In the genomic region with DNA sequence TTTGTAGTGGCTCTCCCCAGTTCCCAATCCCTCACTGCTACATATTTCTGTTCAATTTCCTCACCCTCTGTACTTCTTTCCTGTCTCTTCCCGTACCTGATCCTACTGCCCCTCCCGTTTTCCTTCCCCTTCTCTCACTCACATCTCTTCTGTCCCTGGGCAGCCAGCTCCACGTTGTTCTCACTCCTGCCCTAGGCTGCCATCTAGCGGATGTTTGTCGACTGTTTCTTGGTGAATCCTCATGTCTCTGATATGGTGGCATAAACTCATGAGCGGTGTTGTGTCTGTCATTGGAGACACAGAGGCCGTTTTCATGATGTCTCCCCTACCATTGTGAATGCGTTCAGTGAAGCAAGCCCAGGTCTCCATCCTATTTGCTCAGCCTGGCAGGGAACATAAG, we compare ENCODE assay signal across 8 mouse cellular contexts.
DNase-seq lines count a peak whose midpoint lies in the region; TF ChIP-seq lines count a peak whose summit lies in the region.

No protein-coding gene starts in this region.

- H3K4me3 ChIP-seq in bone marrow, adult 2 months (replicated peaks; ENCODE audit: control insufficient read depth, low read depth, low read length): no peak overlapping the region
- H3K4me3 ChIP-seq in embryonic facial prominence, embryonic 10.5 days: no peak overlapping the region
- H3K4me3 ChIP-seq in hindbrain, embryonic 10.5 days: no peak overlapping the region
- H3K4me3 ChIP-seq in layer of hippocampus, adult 2 months: no peak overlapping the region

- no peak overlapping the region for H3K27ac ChIP-seq in bone marrow, adult 2 months (ENCODE audit: control insufficient read depth, insufficient read depth, low read depth, low read length, poor library complexity)
- H3K27ac ChIP-seq in embryonic facial prominence, embryonic 10.5 days (replicated peaks): no peak overlapping the region
- H3K27ac ChIP-seq in hindbrain, embryonic 10.5 days: no peak overlapping the region
- no peak overlapping the region for H3K27ac ChIP-seq in layer of hippocampus, adult 2 months

- H3K9me3 ChIP-seq in embryonic facial prominence, embryonic 10.5 days: no peaks in the 10 kb centered on the region
- no peaks in the 10 kb centered on the region for H3K9me3 ChIP-seq in hindbrain, embryonic 10.5 days

- no peak for TF ChIP-seq POLR2A in bone marrow, adult 2 months (IDR thresholded peaks at IDR 0.05; ENCODE audit: borderline replicate concordance, control insufficient read depth, low read depth, low read length)

- no peaks in the 10 kb centered on the region for H3K36me3 ChIP-seq in embryonic facial prominence, embryonic 10.5 days (replicated peaks)
- no peaks in the 10 kb centered on the region for H3K36me3 ChIP-seq in hindbrain, embryonic 10.5 days

- H3K4me1 ChIP-seq in bone marrow, adult 2 months (ENCODE audit: control insufficient read depth, insufficient read depth, low read length): no peaks in the 10 kb centered on the region
- H3K4me1 ChIP-seq in embryonic facial prominence, embryonic 10.5 days: peaks cover 5% of the 10 kb centered on the region; the same call in 1 of the 2 replicates
- H3K4me1 ChIP-seq in hindbrain, embryonic 10.5 days (replicated peaks): peaks cover 14% of the 10 kb centered on the region; the same call in 1 of the 2 replicates

- no peaks in the 10 kb centered on the region for H3K27me3 ChIP-seq in embryonic facial prominence, embryonic 10.5 days (replicated peaks; ENCODE audit: low read depth, poor library complexity, severe bottlenecking)
- no peaks in the 10 kb centered on the region for H3K27me3 ChIP-seq in hindbrain, embryonic 10.5 days (ENCODE audit: insufficient read depth, poor library complexity, severe bottlenecking)

- DNase-seq in gastrocnemius, adult 18-20 months (ENCODE audit: low spot score): peak; percentile 48
- no peak for DNase-seq in gastrocnemius, postnatal 25 days
- peak; percentile 77 for DNase-seq in embryonic facial prominence, embryonic 10.5 days (ENCODE audit: low spot score)
- peak; percentile 78 for DNase-seq in hindbrain, embryonic 10.5 days (ENCODE audit: low spot score)
- DNase-seq in layer of hippocampus, adult 2 months (ENCODE audit: low spot score in 2 of 2): peak; percentile 63 to 81
- peak; percentile 62 for DNase-seq in lung, postnatal 25 days (ENCODE audit: low spot score)
- DNase-seq in right cerebral cortex, postnatal 10 days (ENCODE audit: low spot score in 2 of 2): peak; percentile 83 to 89

- WGBS in bone marrow, adult 2 months: 10% methylated on average over 8 of the region's 8 CpGs
- 14% methylated on average over 8 of the region's 8 CpGs for WGBS in embryonic facial prominence, embryonic 10.5 days
- WGBS in hindbrain, embryonic 10.5 days: 11% methylated on average over 8 of the region's 8 CpGs

- TF ChIP-seq CTCF in bone marrow, adult 2 months (IDR thresholded peaks at IDR 0.05; ENCODE audit: control insufficient read depth, insufficient read depth, low read length): peak; percentile 78
- peak; percentile 87 for TF ChIP-seq CTCF in layer of hippocampus, adult 2 months (conservative IDR thresholded peaks at IDR 0.05)
